Mouse (Mus musculus): ENCODE results near the gene Zfp444.
"Not testable (repeated sequence)": the region's sequence is repeated elsewhere in the genome, so short reads cannot be mapped to it uniquely, and the experiment has no call there.

Zfp444 gene

GRCm38 (mm10) chr7:6220147-6220546 is 48.1 kb downstream of the Zfp444 start:
- no peak for DNase-seq (ENCODE audit: low spot score)

- no peak for DNase-seq (ENCODE audit: low spot score)
These were observed 50.0 kb downstream of the Zfp444 start, which contains the start of gene Zscan5b for GRCm38 (mm10) chr7:6221978-6222377. Gene Zscan5b, plus strand, starts transcription at chr7:6222278.

- not testable (repeated sequence) for DNase-seq (ENCODE audit: low spot score)
These were observed 56.5 kb downstream of the Zfp444 start for GRCm38 (mm10) chr7:6228491-6228890.

GRCm38 (mm10) chr7:6239787-6240186 is 67.8 kb downstream of the Zfp444 start:
- no peak for DNase-seq (ENCODE audit: low spot score)

GRCm38 (mm10) chr7:6240841-6241425 is 68.9 kb downstream of the Zfp444 start:
- peak; percentile 7 for DNase-seq (ENCODE audit: low spot score)
